Mouse (Mus musculus) embryonic facial prominence, embryonic 15.5 days (tissue): ENCODE measurements around the gene Ero1l. TPM values are rescaled to one million over a fixed set of nuclear protein-coding genes. Genes with fewer than 3 reads are reported as not detected.
A peak's percentile ranks its signal among the peaks of the same experiment; 100 is the strongest.

Experiments used
- ATAC-seq: fragments of 200-750 bp; cut with Nextera tagmentation; 2 replicates; pipeline ENCODE4 v1.8.0; 2017; ENCODE audit warnings: low read depth, moderate TSS enrichment; ENCODE audit not compliant: insufficient number of reproducible peaks, low FRiP score, low TSS enrichment
- H3K27ac ChIP-seq: fragments of 300-500 bp; sonication (generic); replicated peaks from 2 replicates; pipeline ENCODE4 v1.5.1; 2015; ENCODE audit warnings: mild to moderate bottlenecking, inconsistent platforms
- H3K27me3 ChIP-seq: fragments of 300-500 bp; sonication (generic); 2 replicates; pipeline ENCODE4 v1.6.1; 2015; ENCODE audit warnings: inconsistent platforms
- H3K36me3 ChIP-seq: fragments of 300-500 bp; sonication (generic); 2 replicates; pipeline ENCODE4 v1.6.1; 2015; ENCODE audit warnings: mild to moderate bottlenecking, inconsistent platforms
- H3K4me1 ChIP-seq: fragments of 300-500 bp; sonication (generic); 2 replicates; pipeline ENCODE4 v1.6.1; 2015; ENCODE audit warnings: inconsistent platforms
- H3K4me2 ChIP-seq: fragments of 300-500 bp; sonication (generic); replicated peaks from 2 replicates; pipeline ENCODE4 v1.6.1; 2015; ENCODE audit warnings: mild to moderate bottlenecking, inconsistent platforms
- H3K4me3 ChIP-seq: fragments of 300-500 bp; sonication (generic); replicated peaks from 2 replicates; pipeline ENCODE4 v1.5.1; 2015; ENCODE audit warnings: mild to moderate bottlenecking, inconsistent platforms
- H3K9ac ChIP-seq: fragments of 300-500 bp; sonication (generic); 2 replicates; pipeline ENCODE4 v1.6.1; 2015; ENCODE audit warnings: inconsistent platforms
- H3K9me3 ChIP-seq: fragments of 300-500 bp; sonication (generic); replicated peaks from 2 replicates; pipeline ENCODE4 v1.6.1; 2016; ENCODE audit warnings: inconsistent platforms
- WGBS: fragments of 180-500 bp; shearing (Covaris S2); methylation state at CpG from one replicate; pipeline ENCODE4 v1.1.7; 2015; 5-methylcytosine and 5-hydroxymethylcytosine counted together
- polyA plus RNA-seq: library from polyadenylated mRNA; unstranded; fragments of >200 nt; fragmentation: Nextera tagmentation; extraction: Ambion mirVana; gene quantifications from 2 replicates; pipeline ENCODE4 v1.2.1, GENCODE M21; 2015

Ero1l gene
- 34.6 and 38.0 TPM in 2 replicates for polyA plus RNA-seq

DNA sequence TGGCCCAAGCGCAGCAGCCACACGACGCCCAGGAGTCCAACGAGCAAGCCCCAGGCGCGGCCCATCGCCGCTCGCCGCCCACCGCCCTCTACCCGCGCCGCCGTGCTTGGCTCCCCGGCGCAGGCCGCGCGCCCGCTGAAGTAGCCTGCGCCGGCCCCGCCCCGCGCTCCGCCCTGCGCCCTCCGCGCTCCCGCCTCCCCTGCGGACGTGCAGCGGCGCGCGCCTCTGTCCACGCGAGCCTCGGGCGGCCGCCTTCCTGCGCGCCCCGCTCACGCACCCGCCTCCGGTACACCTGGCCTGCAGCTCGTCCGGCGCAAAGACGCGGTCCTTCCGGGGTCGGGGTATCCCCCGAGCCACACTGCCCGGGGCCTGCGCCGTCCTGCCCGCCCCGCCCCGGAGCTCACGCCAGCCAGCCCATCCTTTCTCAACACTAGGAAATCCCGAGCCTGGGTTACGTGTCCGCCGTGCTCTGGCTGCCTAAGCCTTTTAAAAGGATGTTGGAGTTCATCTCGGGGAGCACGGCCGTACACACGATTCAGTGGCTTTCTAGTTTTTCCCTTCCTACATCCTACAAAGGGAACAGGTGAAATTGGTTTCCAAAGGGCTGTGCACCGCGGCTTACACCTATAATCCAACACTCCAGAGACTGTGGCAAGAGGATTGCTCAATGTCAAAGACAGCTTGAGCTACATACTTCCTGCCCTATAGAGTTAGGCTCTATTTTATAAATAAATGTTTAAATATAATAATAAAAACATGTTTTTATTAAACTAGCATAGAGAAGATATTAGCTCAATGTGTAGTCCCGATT, at the start of gene Ero1l:
Gene Ero1l, minus strand, starts transcription at position 346 of the 811 bp plus-strand sequence.
- Histone ChIP-seq H3K9ac (peak within 1 kb of the TSS; percentile 93), H3K27me3 (no peaks in the 10 kb centered on the region), H3K4me3 (peak within 1 kb of the TSS; percentile 91), H3K4me1 (peaks cover 16% of the 10 kb centered on the region), H3K9me3 (no peaks in the 10 kb centered on the region), H3K27ac (peak within 1 kb of the TSS; percentile 92), H3K36me3 (no peaks in the 10 kb centered on the region), H3K4me2 (peak within 1 kb of the TSS; percentile 67)
- ATAC-seq, result peak; percentile 96
- 1% methylated on average over 65 of the region's 74 CpGs for WGBS

DNA sequence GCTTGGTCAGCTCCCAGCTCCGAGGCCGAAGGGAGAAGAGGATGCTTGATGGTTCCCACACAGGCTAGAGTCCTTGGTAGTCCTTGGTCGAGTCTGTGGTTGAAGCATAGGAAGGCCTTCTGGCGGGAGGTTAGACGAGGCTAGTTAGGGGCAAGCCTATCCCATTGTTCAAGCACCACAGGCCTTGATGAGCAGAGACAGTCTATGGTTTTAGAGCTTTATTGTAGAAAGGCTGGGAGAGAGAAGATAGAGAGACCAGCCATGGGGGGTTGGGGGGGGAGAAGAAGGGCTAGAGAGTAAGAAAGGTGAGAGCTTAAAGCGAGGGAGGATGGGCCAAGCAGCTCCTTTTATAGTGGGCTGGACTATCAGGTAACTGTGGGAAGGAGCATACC, 46.6 kb upstream of the Ero1l start:
- peaks cover 14% of the 10 kb centered on the region for H3K36me3 ChIP-seq
- no peaks in the 10 kb centered on the region; the same call in 1 of the 2 replicates for H3K9me3 ChIP-seq
- H3K4me3 ChIP-seq, result no peak overlapping the region
- no peak overlapping the region for H3K27ac ChIP-seq
- no peaks in the 10 kb centered on the region for H3K27me3 ChIP-seq
- no peak overlapping the region for H3K4me2 ChIP-seq
- H3K9ac ChIP-seq, result no peak overlapping the region
- 89% methylated on average over 6 of the region's 6 CpGs for WGBS
- H3K4me1 ChIP-seq, result no peaks in the 10 kb centered on the region
- no peak for ATAC-seq

GRCm38 (mm10) chr14:45364211-45365195, 45.9 kb upstream of the Ero1l start:
- Histone ChIP-seq H3K4me1 (no peaks in the 10 kb centered on the region), H3K9ac (no peak overlapping the region), H3K27me3 (no peaks in the 10 kb centered on the region), H3K4me2 (no peak overlapping the region), H3K4me3 (no peak overlapping the region), H3K9me3 (no peaks in the 10 kb centered on the region; the same call in 1 of the 2 replicates), H3K36me3 (peaks cover 8% of the 10 kb centered on the region), H3K27ac (no peak overlapping the region)
- WGBS, result 75% methylated on average over 16 of the region's 16 CpGs
- no peak for ATAC-seq

GRCm38 (mm10) chr14:45350931-45351859, 32.6 kb upstream of the Ero1l start, which contains the start of gene Styx:
Styx (plus strand) TSS chr14:45351093.
- H3K27ac ChIP-seq, result peak within 1 kb of the TSS; percentile 73
- H3K9me3 ChIP-seq, result no peaks in the 10 kb centered on the region
- peak within 1 kb of the TSS; percentile 76 for H3K4me3 ChIP-seq
- ATAC-seq, result peak; percentile 98
- H3K27me3 ChIP-seq, result no peaks in the 10 kb centered on the region
- peaks cover 18% of the 10 kb centered on the region for H3K36me3 ChIP-seq
- under 1% methylated on average over 68 of the region's 93 CpGs for WGBS
- peak within 1 kb of the TSS; percentile 47 for H3K4me2 ChIP-seq
- peaks cover 13% of the 10 kb centered on the region; the same call in 1 of the 2 replicates for H3K4me1 ChIP-seq
- peak within 1 kb of the TSS; percentile 64 for H3K9ac ChIP-seq

DNA sequence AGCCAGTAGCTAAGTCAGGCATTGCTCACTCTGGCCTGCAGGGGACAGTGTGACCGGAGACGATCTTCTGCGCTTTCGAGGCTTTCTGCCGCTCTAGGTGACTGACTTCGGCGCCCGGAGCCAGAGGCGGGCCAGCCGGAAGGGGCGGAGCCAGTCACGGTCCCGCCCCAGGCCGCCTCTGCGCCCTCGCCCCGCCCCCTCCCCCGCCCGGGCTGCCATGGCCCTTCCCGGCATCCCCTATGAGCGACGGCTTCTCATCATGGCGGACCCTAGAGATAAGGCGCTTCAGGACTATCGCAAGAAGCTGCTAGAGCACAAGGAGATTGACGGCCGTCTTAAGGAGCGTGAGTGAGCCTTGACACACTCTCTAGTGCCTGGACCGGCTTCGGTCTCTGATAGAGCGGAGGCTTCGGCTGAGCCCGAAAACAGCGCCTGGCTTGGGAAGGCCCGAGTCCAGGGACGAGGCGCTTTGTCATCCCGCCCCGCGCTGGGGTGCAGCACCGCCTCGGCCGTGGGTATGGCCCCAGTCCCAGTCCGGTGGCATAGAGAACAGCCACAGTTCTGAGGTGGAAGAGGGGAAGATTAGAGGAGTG, 11.1 kb upstream of the Ero1l start, which contains the start of gene Psmc6:
Gene Psmc6, plus strand, starts transcription at position 200 of the 593 bp plus-strand sequence.
- under 1% methylated on average over 44 of the region's 44 CpGs for WGBS
- H3K27me3 ChIP-seq, result no peaks in the 10 kb centered on the region
- H3K36me3 ChIP-seq, result peaks cover 19% of the 10 kb centered on the region
- H3K4me3 ChIP-seq, result peak within 1 kb of the TSS; percentile 85
- no peaks in the 10 kb centered on the region for H3K9me3 ChIP-seq
- H3K27ac ChIP-seq, result peak within 1 kb of the TSS; percentile 90
- H3K4me2 ChIP-seq, result peak within 1 kb of the TSS; percentile 60
- peak; percentile 98 for ATAC-seq
- H3K9ac ChIP-seq, result peak within 1 kb of the TSS; percentile 79
- H3K4me1 ChIP-seq, result peaks cover 8% of the 10 kb centered on the region; the same call in 1 of the 2 replicates

DNA sequence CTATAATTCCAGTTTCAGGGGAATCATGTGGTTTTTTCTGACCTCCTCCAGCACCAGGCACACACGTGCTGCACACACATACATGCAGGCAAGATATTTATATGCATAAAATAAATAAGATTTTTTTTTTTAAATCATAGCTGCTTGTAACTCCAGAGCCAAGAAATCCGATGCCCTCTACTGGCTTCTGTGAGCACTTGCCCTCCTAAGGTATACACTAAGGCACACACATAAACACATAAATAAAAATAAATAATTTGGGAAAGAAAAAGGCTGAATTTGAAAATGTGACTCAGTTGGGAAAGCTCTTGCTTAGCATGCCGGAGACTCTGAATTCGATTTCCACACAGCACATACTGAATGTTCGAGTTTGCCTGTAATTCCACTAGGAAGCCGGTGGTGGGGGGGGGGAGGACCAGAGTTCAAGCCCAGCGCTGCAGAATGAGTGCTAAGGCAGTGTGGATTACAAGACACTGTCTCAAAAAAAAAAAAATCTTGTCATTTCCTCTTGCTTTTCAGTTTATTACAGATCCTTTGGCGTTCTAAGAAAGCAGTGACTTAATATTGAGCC, 10.5 kb upstream of the Ero1l start:
- H3K9ac ChIP-seq, result no peak overlapping the region
- ATAC-seq, result peak; percentile 31; the same call in 1 of the 2 replicates

GRCm38 (mm10) chr14:45328072-45328713, 9.6 kb upstream of the Ero1l start:
- 83% methylated on average over 4 of the region's 4 CpGs for WGBS
- Histone ChIP-seq H3K27me3 (no peaks in the 10 kb centered on the region), H3K4me3 (no peak overlapping the region), H3K4me1 (peaks cover 8% of the 10 kb centered on the region; the same call in 1 of the 2 replicates), H3K27ac (no peak overlapping the region), H3K4me2 (no peak overlapping the region), H3K9me3 (no peaks in the 10 kb centered on the region), H3K36me3 (peaks cover 15% of the 10 kb centered on the region), H3K9ac (no peak overlapping the region)
- ATAC-seq, result no peak

More for the DNA sequence above, 10.5 kb upstream of the Ero1l start:
- H3K36me3 ChIP-seq, result peaks cover 17% of the 10 kb centered on the region
- H3K4me3 ChIP-seq, result peak overlapping the region; percentile 85
- H3K4me1 ChIP-seq, result peaks cover 8% of the 10 kb centered on the region; the same call in 1 of the 2 replicates
- 11% methylated on average over 8 of the region's 8 CpGs for WGBS
- no peaks in the 10 kb centered on the region for H3K27me3 ChIP-seq
- peak overlapping the region; percentile 90; the same call in 1 of the 2 replicates for H3K27ac ChIP-seq
- H3K9me3 ChIP-seq, result no peaks in the 10 kb centered on the region
- H3K4me2 ChIP-seq, result peak overlapping the region; percentile 55

- Histone ChIP-seq H3K4me1 (no peaks in the 10 kb centered on the region), H3K27me3 (no peaks in the 10 kb centered on the region), H3K9ac (no peak overlapping the region), H3K4me3 (no peak overlapping the region), H3K4me2 (no peak overlapping the region), H3K9me3 (no peaks in the 10 kb centered on the region), H3K27ac (no peak overlapping the region), H3K36me3 (no peaks in the 10 kb centered on the region)
- ATAC-seq, result no peak
These were observed 6.9 kb upstream of the Ero1l start for GRCm38 (mm10) chr14:45325471-45325870.

GRCm38 (mm10) chr14:45323320-45323719, 4.7 kb upstream of the Ero1l start:
- ATAC-seq, result no peak
- no peak overlapping the region for H3K27ac ChIP-seq
- no peaks in the 10 kb centered on the region for H3K9me3 ChIP-seq
- no peaks in the 10 kb centered on the region for H3K4me1 ChIP-seq
- H3K36me3 ChIP-seq, result no peaks in the 10 kb centered on the region
- H3K9ac ChIP-seq, result no peak overlapping the region
- H3K27me3 ChIP-seq, result no peaks in the 10 kb centered on the region
- H3K4me3 ChIP-seq, result no peak overlapping the region
- 81% methylated on average over 3 of the region's 3 CpGs for WGBS
- H3K4me2 ChIP-seq, result no peak overlapping the region
